Mouse (Mus musculus) skeletal muscle tissue, adult 2 months (tissue): ENCODE results near the gene Ppp1r7.
"Not testable (repeated sequence)": the region's sequence is repeated elsewhere in the genome, so short reads cannot be mapped to it uniquely, and the experiment has no call there.

Experiments
- DNase-seq: peaks from one replicate; pipeline ENCODE4 v3.0.0-alpha.2; 2012; ENCODE audit warnings: low read depth, low spot score

The Ppp1r7 gene

GRCm38 (mm10) chr1:93342648-93343503 is at the start of gene Ppp1r7, which contains the start of gene Pask:
Ppp1r7 (plus strand) TSS chr1:93342854.
Pask (minus strand) TSS chr1:93343482.
- DNase-seq, result peak; percentile 93

GRCm38 (mm10) chr1:93294491-93294890 is 48.2 kb upstream of the Ppp1r7 start:
- DNase-seq, result not testable (repeated sequence)

GRCm38 (mm10) chr1:93299791-93300190 is 42.9 kb upstream of the Ppp1r7 start:
- DNase-seq, result no peak

- DNase-seq, result no peak
Measured at GRCm38 (mm10) chr1:93300578-93300977, 42.1 kb upstream of the Ppp1r7 start.

- peak; percentile 61 for DNase-seq
Measured at GRCm38 (mm10) chr1:93305581-93306337, 36.9 kb upstream of the Ppp1r7 start, which contains the start of gene Mterf4. Mterf4 (minus strand) TSS chr1:93305915.

GRCm38 (mm10) chr1:93323973-93324372 is 18.7 kb upstream of the Ppp1r7 start:
- DNase-seq, result no peak

- DNase-seq, result no peak
Measured at GRCm38 (mm10) chr1:93326446-93326845, 16.2 kb upstream of the Ppp1r7 start.

GRCm38 (mm10) chr1:93334621-93335020 is 8.0 kb upstream of the Ppp1r7 start:
- no peak for DNase-seq

GRCm38 (mm10) chr1:93343504-93344047 is 922 bp downstream of the Ppp1r7 start:
- peak; percentile 91 for DNase-seq

- DNase-seq, result no peak
Measured at GRCm38 (mm10) chr1:93347176-93347575, 4.5 kb downstream of the Ppp1r7 start.

- no peak for DNase-seq
Measured at GRCm38 (mm10) chr1:93349701-93350100, 7.0 kb downstream of the Ppp1r7 start.

- DNase-seq, result no peak
Measured at GRCm38 (mm10) chr1:93352724-93353123, 10.1 kb downstream of the Ppp1r7 start.

GRCm38 (mm10) chr1:93362661-93363060 is 20.0 kb downstream of the Ppp1r7 start:
- no peak for DNase-seq

- no peak for DNase-seq
Measured at GRCm38 (mm10) chr1:93365641-93366040, 23.0 kb downstream of the Ppp1r7 start.

- DNase-seq, result no peak
Measured at GRCm38 (mm10) chr1:93373665-93374064, 31.0 kb downstream of the Ppp1r7 start, which contains the start of gene Ano7. Ano7 (plus strand) TSS chr1:93373930.

GRCm38 (mm10) chr1:93377307-93377706 is 34.7 kb downstream of the Ppp1r7 start:
- no peak for DNase-seq

GRCm38 (mm10) chr1:93379117-93379516 is 36.5 kb downstream of the Ppp1r7 start:
- DNase-seq, result no peak

- no peak for DNase-seq
Measured at GRCm38 (mm10) chr1:93387198-93387597, 44.5 kb downstream of the Ppp1r7 start.

GRCm38 (mm10) chr1:93388906-93389305 is 46.3 kb downstream of the Ppp1r7 start:
- no peak for DNase-seq

- no peak for DNase-seq
Measured at GRCm38 (mm10) chr1:93401191-93402052, 58.8 kb downstream of the Ppp1r7 start.

- DNase-seq, result no peak
Measured at GRCm38 (mm10) chr1:93403403-93403802, 60.7 kb downstream of the Ppp1r7 start.
